Mouse (Mus musculus) neural tube, embryonic 13.5 days (tissue): ENCODE results near the gene Znhit3. TPM values are rescaled to one million over a fixed set of nuclear protein-coding genes. Genes with fewer than 3 reads are reported as not detected.

Experiments
- ATAC-seq: fragments of 200-750 bp; cut with Nextera tagmentation; 2 replicates; pipeline ENCODE4 v1.8.0; 2017; ENCODE audit warnings: low read depth, mild to moderate bottlenecking, moderate TSS enrichment, moderate library complexity
- H3K27ac ChIP-seq: fragments of 300-500 bp; sonication (generic); replicated peaks from 2 replicates; pipeline ENCODE4 v1.5.1; 2015; ENCODE audit warnings: moderate library complexity, mild to moderate bottlenecking, inconsistent platforms
- H3K27me3 ChIP-seq: fragments of 300-500 bp; sonication (generic); 2 replicates; pipeline ENCODE4 v1.6.1; 2015; ENCODE audit warnings: mild to moderate bottlenecking, inconsistent platforms
- H3K36me3 ChIP-seq: fragments of 300-500 bp; sonication (generic); 2 replicates; pipeline ENCODE4 v1.6.1; 2015; ENCODE audit warnings: mild to moderate bottlenecking, inconsistent platforms
- H3K4me1 ChIP-seq: fragments of 300-500 bp; sonication (generic); replicated peaks from 2 replicates; pipeline ENCODE4 v1.6.1; 2015; ENCODE audit warnings: inconsistent platforms
- H3K4me2 ChIP-seq: fragments of 300-500 bp; sonication (generic); 2 replicates; pipeline ENCODE4 v1.6.1; 2015; ENCODE audit warnings: inconsistent platforms, mild to moderate bottlenecking, moderate library complexity
- H3K4me3 ChIP-seq: fragments of 300-500 bp; sonication (generic); 2 replicates; pipeline ENCODE4 v1.5.1; 2015; ENCODE audit warnings: mild to moderate bottlenecking, inconsistent platforms
- H3K9ac ChIP-seq: fragments of 300-500 bp; sonication (generic); 2 replicates; pipeline ENCODE4 v1.6.1; 2015; ENCODE audit warnings: moderate library complexity, mild to moderate bottlenecking, inconsistent platforms
- H3K9me3 ChIP-seq: fragments of 300-500 bp; sonication (generic); 2 replicates; pipeline ENCODE4 v1.6.1; 2016; ENCODE audit warnings: inconsistent platforms
- WGBS: fragments of 180-500 bp; shearing (Covaris S2); methylation state at CpG from one replicate; pipeline ENCODE4 v1.1.7; 2015; 5-methylcytosine and 5-hydroxymethylcytosine counted together
- polyA plus RNA-seq: library from polyadenylated mRNA; unstranded; fragments of >200 nt; fragmentation: Nextera tagmentation; extraction: Ambion mirVana; gene quantifications from 2 replicates; pipeline ENCODE4 v1.2.1, GENCODE M21; 2015

Gene Znhit3
- polyA plus RNA-seq, 1 experiment from 2014 or later = 68.0 TPM

DNA sequence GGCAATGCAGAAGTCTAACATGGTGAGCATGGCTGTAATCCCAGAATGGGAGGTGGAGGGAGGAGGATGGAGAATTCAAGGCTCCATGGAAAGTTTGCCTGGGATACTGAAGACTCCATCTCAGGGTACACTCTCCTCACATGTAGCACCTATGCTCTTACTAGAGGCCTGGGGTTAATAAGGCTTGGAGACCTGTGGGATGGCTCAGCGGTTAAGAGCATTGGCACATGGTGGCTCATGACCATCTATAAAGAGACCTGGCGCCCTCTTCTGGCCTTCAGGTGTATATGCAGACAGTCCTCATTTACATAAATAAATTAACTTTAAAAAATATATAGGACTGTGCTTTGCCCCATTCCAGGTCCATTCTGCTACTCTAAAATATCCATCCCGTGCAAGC, 3.1 kb upstream of the Znhit3 start:
- Histone ChIP-seq H3K27ac (no peak overlapping the region), H3K36me3 (no peaks in the 10 kb centered on the region), H3K4me2 (no peak overlapping the region), H3K9me3 (no peaks in the 10 kb centered on the region), H3K4me3 (no peak overlapping the region), H3K9ac (no peak overlapping the region), H3K27me3 (no peaks in the 10 kb centered on the region), H3K4me1 (peaks cover 21% of the 10 kb centered on the region)
- 37% methylated on average over 3 of the region's 3 CpGs for WGBS
- no peak for ATAC-seq

GRCm38 (mm10) chr11:84918425-84918824, 2.3 kb upstream of the Znhit3 start:
- 5% methylated on average over 16 of the region's 16 CpGs for WGBS

GRCm38 (mm10) chr11:84916703-84917300, 636 bp upstream of the Znhit3 start:
- Histone ChIP-seq H3K4me3 (peak overlapping the region; percentile 95), H3K4me2 (peak overlapping the region; percentile 51), H3K4me1 (peaks cover 24% of the 10 kb centered on the region), H3K27me3 (no peaks in the 10 kb centered on the region), H3K27ac (0 out of 2 replicates have a peak overlapping the region, but pooled peaks have one; percentile 33), H3K9ac (peak overlapping the region; percentile 88), H3K36me3 (peaks cover 25% of the 10 kb centered on the region), H3K9me3 (no peaks in the 10 kb centered on the region)
- WGBS = 65% methylated on average over 7 of the region's 7 CpGs
- ATAC-seq = no peak

More at GRCm38 (mm10) chr11:84918425-84918824, 2.3 kb upstream of the Znhit3 start:
- H3K4me1 ChIP-seq = peaks cover 24% of the 10 kb centered on the region
- no peaks in the 10 kb centered on the region for H3K27me3 ChIP-seq
- H3K9ac ChIP-seq = no peak overlapping the region
- no peak overlapping the region for H3K27ac ChIP-seq
- ATAC-seq = peak; percentile 80; the same call in 1 of the 2 replicates
- H3K9me3 ChIP-seq = no peaks in the 10 kb centered on the region
- H3K36me3 ChIP-seq = peaks cover 8% of the 10 kb centered on the region
- peak overlapping the region; percentile 32 for H3K4me2 ChIP-seq
- no peak overlapping the region for H3K4me3 ChIP-seq

DNA sequence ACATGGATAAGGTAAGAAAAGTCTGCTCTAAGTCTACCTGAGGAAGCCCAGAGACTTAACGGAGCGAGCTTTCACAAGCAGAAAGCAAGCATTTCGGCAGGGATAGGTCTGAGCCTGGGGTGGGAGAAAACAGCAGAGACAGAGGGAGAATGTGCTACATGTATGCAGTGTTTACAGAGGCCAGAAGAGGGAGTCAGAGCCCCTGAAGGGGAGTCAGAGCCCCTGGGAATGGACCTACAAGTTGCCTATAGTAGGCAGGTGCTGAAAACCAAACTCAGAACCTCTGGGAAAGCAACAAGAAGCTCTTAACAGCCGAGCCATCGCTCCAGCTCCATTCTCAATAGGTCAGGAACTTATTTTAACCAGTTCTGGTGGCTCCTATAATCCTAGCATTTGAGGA, 1.5 kb downstream of the Znhit3 start:
- no peaks in the 10 kb centered on the region for H3K27me3 ChIP-seq
- H3K4me1 ChIP-seq = peaks cover 24% of the 10 kb centered on the region
- peaks cover 43% of the 10 kb centered on the region for H3K36me3 ChIP-seq
- no peak overlapping the region; the same call in 1 of the 2 replicates for H3K4me3 ChIP-seq
- no peak overlapping the region for H3K27ac ChIP-seq
- 83% methylated on average over 5 of the region's 5 CpGs for WGBS
- no peaks in the 10 kb centered on the region for H3K9me3 ChIP-seq
- no peak overlapping the region for H3K9ac ChIP-seq
- H3K4me2 ChIP-seq = no peak overlapping the region
- no peak for ATAC-seq

- no peak for ATAC-seq
- H3K9me3 ChIP-seq = no peaks in the 10 kb centered on the region
- no peaks in the 10 kb centered on the region for H3K27me3 ChIP-seq
- peaks cover 86% of the 10 kb centered on the region for H3K36me3 ChIP-seq
- 83% methylated on average over 4 of the region's 4 CpGs for WGBS
- H3K4me3 ChIP-seq = no peak overlapping the region
- H3K4me2 ChIP-seq = no peak overlapping the region
- peaks cover 14% of the 10 kb centered on the region for H3K4me1 ChIP-seq
- no peak overlapping the region for H3K27ac ChIP-seq
- H3K9ac ChIP-seq = no peak overlapping the region
These were observed 5.8 kb downstream of the Znhit3 start for GRCm38 (mm10) chr11:84910411-84910810.

DNA sequence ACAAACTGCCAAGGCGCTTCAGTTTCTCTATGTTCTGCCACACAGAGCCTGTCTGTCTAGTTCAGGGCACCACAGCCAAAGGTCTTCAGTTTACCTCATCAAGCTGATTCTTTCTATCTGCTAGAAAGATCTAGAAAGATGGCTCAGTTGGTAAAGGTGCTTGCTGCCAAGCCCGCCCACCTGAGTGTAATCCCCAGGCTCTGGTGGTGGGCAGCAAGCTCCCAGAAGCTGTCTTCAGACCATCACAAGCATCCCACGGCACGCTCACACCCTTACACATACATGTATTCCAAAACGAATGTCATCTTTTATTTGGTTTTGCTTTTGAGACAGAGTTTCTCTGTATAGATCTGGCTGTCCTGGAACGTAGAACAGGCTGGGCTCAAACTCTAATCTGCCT, 7.7 kb downstream of the Znhit3 start:
- WGBS = 96% methylated on average over 6 of the region's 6 CpGs
- no peaks in the 10 kb centered on the region for H3K4me1 ChIP-seq

DNA sequence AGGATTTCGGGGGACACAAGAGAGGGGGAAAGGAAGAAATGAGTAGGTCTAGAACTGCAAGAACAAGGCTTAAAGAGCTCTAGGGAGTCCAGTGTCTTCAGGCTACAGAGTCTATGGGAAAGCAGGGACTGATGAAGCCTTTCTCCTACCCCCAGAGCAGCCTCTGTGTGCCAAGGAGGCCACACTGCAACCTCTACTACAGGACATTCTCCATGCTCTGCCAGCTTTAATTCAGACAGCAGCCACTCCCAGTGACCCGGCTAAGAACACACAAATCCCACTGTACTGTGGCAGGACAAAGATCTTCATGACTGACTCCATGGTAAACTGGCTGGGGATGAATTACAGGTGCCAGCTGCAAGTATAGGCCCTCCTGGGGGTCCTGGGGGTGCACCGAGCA, 9.1 kb downstream of the Znhit3 start:
- Histone ChIP-seq H3K4me1 (no peaks in the 10 kb centered on the region), H3K27me3 (no peaks in the 10 kb centered on the region), H3K36me3 (peaks cover 97% of the 10 kb centered on the region), H3K4me3 (no peak overlapping the region), H3K4me2 (no peak overlapping the region), H3K9me3 (no peaks in the 10 kb centered on the region), H3K9ac (no peak overlapping the region), H3K27ac (no peak overlapping the region)
- ATAC-seq = no peak
- 77% methylated on average over 3 of the region's 3 CpGs for WGBS

More for the DNA sequence above, 7.7 kb downstream of the Znhit3 start:
- H3K4me2 ChIP-seq = no peak overlapping the region
- peaks cover 97% of the 10 kb centered on the region for H3K36me3 ChIP-seq
- H3K27me3 ChIP-seq = no peaks in the 10 kb centered on the region
- H3K27ac ChIP-seq = no peak overlapping the region
- no peak overlapping the region for H3K4me3 ChIP-seq
- H3K9ac ChIP-seq = no peak overlapping the region
- ATAC-seq = no peak
- no peaks in the 10 kb centered on the region for H3K9me3 ChIP-seq

DNA sequence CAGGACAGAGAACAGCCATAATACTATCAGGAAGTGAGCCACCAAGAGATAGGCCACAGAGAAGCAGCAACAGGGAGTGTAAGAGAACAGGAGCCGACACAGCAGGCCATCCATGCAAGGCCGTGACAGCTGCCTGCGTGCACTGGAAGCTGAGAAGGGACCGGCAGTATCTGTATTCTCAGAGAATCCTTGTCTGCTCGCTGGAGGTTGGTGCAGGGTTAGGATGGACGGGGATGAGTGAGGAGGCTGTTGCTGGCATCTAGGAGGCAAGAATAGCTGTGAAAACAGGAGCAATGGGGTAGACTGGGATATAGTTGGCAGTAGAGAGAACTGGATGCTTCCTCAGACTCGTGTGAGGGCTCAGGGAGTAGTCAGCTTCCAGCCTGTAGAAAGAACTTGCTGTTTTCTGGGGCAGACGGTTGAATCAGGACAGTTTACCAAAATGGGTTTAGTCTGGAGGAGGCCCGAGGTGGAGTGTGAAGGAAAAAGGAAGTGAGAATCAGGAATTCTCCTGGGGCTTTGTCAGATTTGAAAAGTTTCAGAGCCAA, 11.5 kb downstream of the Znhit3 start:
- no peak overlapping the region for H3K9ac ChIP-seq
- no peak for ATAC-seq
- H3K4me1 ChIP-seq = no peaks in the 10 kb centered on the region
- no peaks in the 10 kb centered on the region for H3K9me3 ChIP-seq
- H3K4me2 ChIP-seq = no peak overlapping the region
- 88% methylated on average over 9 of the region's 9 CpGs for WGBS
- H3K27ac ChIP-seq = no peak overlapping the region
- H3K36me3 ChIP-seq = peaks cover 100% of the 10 kb centered on the region
- H3K27me3 ChIP-seq = no peaks in the 10 kb centered on the region
- H3K4me3 ChIP-seq = no peak overlapping the region

- Histone ChIP-seq H3K4me2 (no peak overlapping the region), H3K4me3 (no peak overlapping the region), H3K9me3 (no peaks in the 10 kb centered on the region), H3K27ac (no peak overlapping the region), H3K27me3 (no peaks in the 10 kb centered on the region), H3K4me1 (no peaks in the 10 kb centered on the region), H3K36me3 (peaks cover 80% of the 10 kb centered on the region), H3K9ac (no peak overlapping the region)
- ATAC-seq = no peak
- WGBS = 93% methylated on average over 13 of the region's 15 CpGs
These were observed 23.1 kb downstream of the Znhit3 start for GRCm38 (mm10) chr11:84893113-84893512.

DNA sequence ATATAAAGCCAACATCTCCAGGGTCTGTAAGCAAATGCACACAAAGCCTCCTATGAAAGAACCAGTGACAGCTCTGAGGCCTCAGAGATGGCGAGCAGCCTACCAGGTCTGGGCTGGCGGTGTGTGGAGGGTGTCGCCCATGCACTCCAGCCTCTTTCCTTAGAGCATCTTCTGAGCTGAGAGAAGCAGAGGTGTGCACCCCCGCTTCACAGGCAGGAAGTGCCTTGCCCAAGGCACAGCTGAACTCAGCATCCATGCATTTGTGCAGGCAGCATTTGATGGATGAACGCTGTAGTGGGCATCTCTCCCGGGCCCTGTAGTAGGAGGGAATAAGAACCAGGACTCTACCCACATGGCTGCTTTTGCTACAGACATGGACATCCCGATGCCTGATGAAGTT, 24.5 kb downstream of the Znhit3 start:
- Histone ChIP-seq H3K4me3 (no peak overlapping the region), H3K9me3 (no peaks in the 10 kb centered on the region), H3K27ac (no peak overlapping the region), H3K27me3 (no peaks in the 10 kb centered on the region), H3K4me1 (no peaks in the 10 kb centered on the region), H3K36me3 (peaks cover 79% of the 10 kb centered on the region), H3K4me2 (no peak overlapping the region), H3K9ac (no peak overlapping the region)
- WGBS = 92% methylated on average over 7 of the region's 7 CpGs
- no peak for ATAC-seq

DNA sequence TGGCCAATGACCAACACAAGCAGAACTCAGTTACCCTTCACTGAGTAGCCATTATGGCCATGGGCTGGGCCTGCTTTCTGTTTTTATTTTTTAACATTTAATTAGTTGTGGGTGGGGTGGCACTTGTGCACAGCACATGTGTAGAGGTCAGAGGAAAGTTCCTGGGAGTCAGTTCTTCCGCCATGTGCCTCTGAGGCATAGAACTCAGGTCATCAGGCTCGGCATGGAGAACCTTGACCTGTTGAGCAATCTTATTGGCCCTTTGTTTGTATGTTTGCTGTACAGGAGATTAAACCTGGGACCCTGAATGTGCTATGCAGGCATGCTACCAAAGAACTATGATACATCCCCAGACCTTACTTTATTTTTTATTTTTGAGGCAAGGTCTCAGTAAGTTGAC, 26.7 kb downstream of the Znhit3 start:
- ATAC-seq = no peak
- WGBS = 98% methylated on average over 2 of the region's 2 CpGs
- H3K9ac ChIP-seq = no peak overlapping the region
- H3K36me3 ChIP-seq = peaks cover 79% of the 10 kb centered on the region
- no peak overlapping the region for H3K4me2 ChIP-seq
- no peak overlapping the region for H3K27ac ChIP-seq
- no peaks in the 10 kb centered on the region for H3K27me3 ChIP-seq
- H3K4me1 ChIP-seq = no peaks in the 10 kb centered on the region
- H3K9me3 ChIP-seq = no peaks in the 10 kb centered on the region
- no peak overlapping the region for H3K4me3 ChIP-seq

- H3K9me3 ChIP-seq = no peaks in the 10 kb centered on the region
- 99% methylated on average over 8 of the region's 8 CpGs for WGBS
- H3K27ac ChIP-seq = no peak overlapping the region
- no peak overlapping the region for H3K4me3 ChIP-seq
- no peak overlapping the region for H3K4me2 ChIP-seq
- no peaks in the 10 kb centered on the region for H3K4me1 ChIP-seq
- H3K9ac ChIP-seq = no peak overlapping the region
- ATAC-seq = no peak
- H3K36me3 ChIP-seq = peaks cover 84% of the 10 kb centered on the region
- no peaks in the 10 kb centered on the region for H3K27me3 ChIP-seq
These were observed 28.1 kb downstream of the Znhit3 start for GRCm38 (mm10) chr11:84888025-84888424.
